Mouse (Mus musculus) neural tube, embryonic 11.5 days (tissue): Measurements from ENCODE around the gene 2610528A11Rik. TPM values are rescaled to one million over a fixed set of nuclear protein-coding genes. Genes with fewer than 3 reads are reported as not detected.

Experiments
- ATAC-seq: fragments of 200-750 bp; cut with Nextera tagmentation; 2 replicates; pipeline ENCODE4 v1.8.0; 2017; ENCODE audit warnings: moderate number of reproducible peaks, mild to moderate bottlenecking, moderate TSS enrichment, moderate library complexity; ENCODE audit not compliant: insufficient read depth, low FRiP score, low TSS enrichment
- DNase-seq: peaks from one replicate; pipeline ENCODE4 v3.0.0-alpha.2; 2015; ENCODE audit warnings: low spot score
- H3K27ac ChIP-seq: fragments of 300-500 bp; sonication (generic); 2 replicates; pipeline ENCODE4 v1.5.1; 2014; ENCODE audit warnings: low read depth, mild to moderate bottlenecking, low read length
- H3K27me3 ChIP-seq: fragments of 300-500 bp; sonication (generic); 2 replicates; pipeline ENCODE4 v1.6.1; 2014; ENCODE audit warnings: mild to moderate bottlenecking, low read length, mixed read lengths; ENCODE audit not compliant: control insufficient read depth, insufficient read depth
- H3K36me3 ChIP-seq: fragments of 300-500 bp; sonication (generic); 2 replicates; pipeline ENCODE4 v1.6.1; 2014; ENCODE audit warnings: mild to moderate bottlenecking, low read length, moderate library complexity, mixed read lengths; ENCODE audit not compliant: control insufficient read depth, insufficient read depth
- H3K4me1 ChIP-seq: fragments of 300-500 bp; sonication (generic); 2 replicates; pipeline ENCODE4 v1.6.1; 2014; ENCODE audit warnings: low read length, mixed read lengths; ENCODE audit not compliant: control insufficient read depth, insufficient read depth
- H3K4me2 ChIP-seq: fragments of 300-500 bp; sonication (generic); 2 replicates; pipeline ENCODE4 v1.6.1; 2014; ENCODE audit warnings: low read depth, mild to moderate bottlenecking, moderate library complexity
- H3K4me3 ChIP-seq: fragments of 300-500 bp; sonication (generic); 2 replicates; pipeline ENCODE4 v1.5.1; 2014; ENCODE audit warnings: low read depth, low read length
- H3K9ac ChIP-seq: fragments of 300-500 bp; sonication (generic); 2 replicates; pipeline ENCODE4 v1.6.1; 2014; ENCODE audit warnings: mild to moderate bottlenecking, low read length
- H3K9me3 ChIP-seq: fragments of 300-500 bp; sonication (generic); 2 replicates; pipeline ENCODE4 v1.6.1; 2016; ENCODE audit warnings: low read length; ENCODE audit not compliant: control insufficient read depth
- WGBS: fragments of 180-500 bp; shearing (Covaris S2); extraction: QIAGEN DNeasy Blood & Tissue Kit; methylation state at CpG from one replicate; pipeline ENCODE4 v1.1.7; 2014; 5-methylcytosine and 5-hydroxymethylcytosine counted together
- polyA plus RNA-seq: library from polyadenylated mRNA; unstranded; fragments of >200 nt; fragmentation: Nextera tagmentation; extraction: Ambion mirVana; gene quantifications from 2 replicates; pipeline ENCODE4 v1.2.1, GENCODE M21; 2014

The 2610528A11Rik gene
- polyA plus RNA-seq, 1 experiment from 2014 or later = not detected

DNA sequence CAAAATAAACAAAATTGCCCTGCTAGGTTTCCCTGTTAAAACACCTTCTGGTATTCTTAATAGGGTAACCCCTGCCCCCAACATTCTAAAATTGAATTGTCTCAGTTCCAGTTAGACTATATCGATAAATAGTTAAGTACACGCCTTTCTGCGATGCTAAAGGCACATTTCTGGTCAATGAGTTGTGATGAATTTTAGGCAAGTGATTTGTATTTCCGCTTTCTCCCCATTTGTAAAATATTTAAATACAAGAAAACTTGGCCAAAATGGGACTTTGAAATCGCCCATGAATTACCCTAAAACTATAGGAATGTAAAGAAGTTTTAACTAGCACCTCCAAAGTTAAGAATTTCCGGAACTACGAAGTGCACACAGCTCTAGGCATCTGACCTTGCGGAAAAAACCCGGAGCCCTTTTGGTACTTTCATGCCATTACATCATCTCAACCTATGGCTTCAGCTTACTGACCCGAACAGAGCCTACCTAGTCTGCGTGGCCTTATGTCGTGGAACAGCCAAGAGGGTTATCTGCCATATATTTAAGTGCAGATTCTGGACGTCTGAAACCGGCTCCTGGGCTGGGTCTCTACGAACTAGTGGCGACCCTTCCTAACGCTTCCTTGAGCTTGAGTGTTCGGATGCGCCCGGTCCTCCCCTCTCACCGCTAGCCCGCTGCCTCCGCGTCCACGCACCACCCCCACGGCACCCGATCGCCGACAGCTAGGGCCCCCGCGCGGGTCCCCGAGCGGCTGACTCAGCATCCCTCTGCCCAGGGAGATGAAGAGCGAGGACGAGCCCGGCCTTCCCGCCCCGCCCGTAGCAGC lies 20.7 kb upstream of the 2610528A11Rik start:
- H3K4me3 ChIP-seq = peak overlapping the region; percentile 62
- H3K27ac ChIP-seq = no peak overlapping the region; the same call in 1 of the 2 replicates
- peak overlapping the region; percentile 71 for H3K9ac ChIP-seq
- 2% methylated on average over 40 of the region's 40 CpGs for WGBS
- DNase-seq = no peak
- no peaks in the 10 kb centered on the region for H3K27me3 ChIP-seq
- no peaks in the 10 kb centered on the region; the same call in 1 of the 2 replicates for H3K36me3 ChIP-seq
- H3K4me2 ChIP-seq = peak overlapping the region; percentile 61
- ATAC-seq = no peak; the same call in 1 of the 2 replicates
- H3K9me3 ChIP-seq = no peaks in the 10 kb centered on the region
- no peaks in the 10 kb centered on the region for H3K4me1 ChIP-seq

DNA sequence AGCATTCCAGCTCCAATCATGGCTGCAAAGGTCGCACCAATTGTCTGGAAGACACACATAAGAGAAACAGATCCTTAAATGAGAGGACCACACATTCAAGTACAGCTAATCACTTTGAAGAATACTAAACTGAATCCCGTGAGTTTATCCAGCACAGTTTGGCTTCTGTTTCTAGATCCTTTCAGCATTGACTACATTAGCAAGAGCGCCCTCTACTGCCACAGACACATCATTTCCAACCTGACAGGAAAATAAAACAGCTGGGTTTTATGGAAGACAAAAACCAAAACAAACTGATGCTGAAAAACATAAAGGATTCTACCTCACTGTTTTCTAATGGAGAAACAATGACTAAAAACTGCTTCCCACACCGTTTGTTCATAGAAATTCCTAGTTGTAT lies 13.8 kb upstream of the 2610528A11Rik start:
- Histone ChIP-seq H3K4me2 (no peak overlapping the region), H3K27me3 (no peaks in the 10 kb centered on the region), H3K27ac (no peak overlapping the region), H3K4me3 (no peak overlapping the region), H3K36me3 (peaks cover 2% of the 10 kb centered on the region), H3K9ac (no peak overlapping the region), H3K4me1 (no peaks in the 10 kb centered on the region), H3K9me3 (no peaks in the 10 kb centered on the region)
- 55% methylated on average over 4 of the region's 4 CpGs for WGBS
- ATAC-seq = no peak
- DNase-seq = peak; percentile 32

DNA sequence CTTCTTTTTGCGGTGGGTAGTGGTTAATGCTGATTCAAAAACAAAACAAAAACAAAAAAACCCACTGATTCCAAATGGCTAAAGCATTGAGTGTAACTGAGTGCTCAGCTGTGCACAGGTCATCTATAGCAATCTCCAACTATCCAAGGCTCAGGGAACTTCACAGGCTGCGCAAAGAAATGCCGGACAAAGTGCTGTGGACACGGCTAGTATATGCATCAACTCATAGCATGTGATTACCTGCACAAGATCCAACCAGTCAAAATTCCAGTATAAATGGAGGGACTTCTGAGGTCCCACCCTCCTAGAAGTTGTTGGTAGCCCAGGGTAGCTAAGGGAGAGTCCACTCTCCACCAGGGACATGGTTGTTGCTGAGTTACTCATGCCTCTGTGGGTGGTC lies 5.4 kb upstream of the 2610528A11Rik start:
- DNase-seq = no peak
- H3K27ac ChIP-seq = no peak overlapping the region
- H3K27me3 ChIP-seq = no peaks in the 10 kb centered on the region
- H3K4me1 ChIP-seq = no peaks in the 10 kb centered on the region
- peaks cover 2% of the 10 kb centered on the region; the same call in 1 of the 2 replicates for H3K36me3 ChIP-seq
- 92% methylated on average over 4 of the region's 4 CpGs for WGBS
- H3K9me3 ChIP-seq = no peaks in the 10 kb centered on the region
- H3K9ac ChIP-seq = no peak overlapping the region
- no peak overlapping the region for H3K4me3 ChIP-seq
- ATAC-seq = no peak
- no peak overlapping the region for H3K4me2 ChIP-seq

DNA sequence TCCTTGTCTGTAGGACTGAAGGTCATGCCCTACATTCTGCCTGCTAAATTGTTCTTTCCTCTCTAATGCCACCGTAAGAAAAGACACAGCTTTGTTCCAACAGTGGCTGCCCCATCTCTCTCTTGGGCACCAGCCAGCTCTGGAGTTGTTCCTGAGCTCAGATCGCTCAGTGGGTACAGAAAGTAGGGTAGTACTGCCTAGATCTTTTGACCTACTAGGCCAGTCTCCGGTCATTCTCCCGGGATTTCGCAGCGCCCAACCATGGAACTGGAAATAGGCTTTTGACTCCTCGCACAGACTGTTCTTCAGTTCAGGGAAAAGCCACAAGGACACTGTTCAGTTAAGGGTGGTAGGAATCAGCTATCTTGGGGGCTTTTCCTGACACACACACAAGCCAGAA lies 891 bp downstream of the 2610528A11Rik start:
- Histone ChIP-seq H3K27me3 (no peaks in the 10 kb centered on the region), H3K9ac (no peak overlapping the region), H3K27ac (no peak overlapping the region), H3K4me3 (no peak overlapping the region), H3K9me3 (no peaks in the 10 kb centered on the region), H3K4me2 (no peak overlapping the region), H3K4me1 (no peaks in the 10 kb centered on the region), H3K36me3 (no peaks in the 10 kb centered on the region)
- ATAC-seq (no peak), DNase-seq (no peak)
- WGBS = 93% methylated on average over 7 of the region's 7 CpGs

DNA sequence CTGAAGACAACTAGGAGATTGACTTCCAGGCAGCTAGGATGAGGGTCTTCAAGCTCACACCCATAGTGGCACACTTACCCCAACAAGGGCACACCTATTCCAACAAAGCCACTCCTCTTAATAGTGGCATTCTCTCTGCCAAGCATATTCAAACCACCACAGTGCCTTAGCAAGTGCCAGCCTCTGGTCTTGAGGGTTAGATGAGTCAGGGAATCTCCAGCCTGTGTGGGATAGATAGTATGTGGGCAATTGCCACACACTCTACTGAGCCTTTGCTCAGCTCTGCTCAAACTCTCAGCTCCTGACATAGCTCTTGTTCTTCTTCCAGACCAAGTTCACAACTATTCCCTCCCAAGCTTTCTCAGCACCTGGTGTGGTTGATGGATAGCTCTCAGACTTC lies 2.5 kb downstream of the 2610528A11Rik start:
- no peaks in the 10 kb centered on the region for H3K36me3 ChIP-seq
- H3K27ac ChIP-seq = no peak overlapping the region
- no peaks in the 10 kb centered on the region for H3K4me1 ChIP-seq
- no peak overlapping the region for H3K4me2 ChIP-seq
- no peak overlapping the region for H3K9ac ChIP-seq
- H3K4me3 ChIP-seq = no peak overlapping the region
- no peaks in the 10 kb centered on the region for H3K27me3 ChIP-seq
- no peak for ATAC-seq
- H3K9me3 ChIP-seq = no peaks in the 10 kb centered on the region
- DNase-seq = no peak

DNA sequence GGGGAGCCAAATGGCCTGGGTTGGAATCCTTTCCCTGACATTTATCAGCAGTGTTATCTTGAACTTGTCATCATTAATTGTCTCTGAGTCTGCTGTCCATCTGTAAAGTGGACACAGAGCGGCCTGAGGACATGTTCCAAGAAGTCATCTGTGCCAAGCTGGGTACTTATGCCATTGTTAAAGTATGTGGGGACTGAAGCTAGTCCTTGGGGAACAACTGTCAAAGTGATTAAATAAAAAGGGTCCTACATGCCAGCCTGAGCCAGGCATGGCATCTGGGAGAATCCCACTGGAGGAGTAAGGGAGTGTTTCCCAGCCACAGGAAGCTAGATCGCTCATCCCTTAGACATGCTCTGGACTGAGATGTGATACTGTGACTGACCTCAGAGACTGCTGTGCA lies 3.4 kb downstream of the 2610528A11Rik start:
- no peak for DNase-seq
- no peaks in the 10 kb centered on the region for H3K9me3 ChIP-seq
- no peak overlapping the region for H3K4me3 ChIP-seq

DNA sequence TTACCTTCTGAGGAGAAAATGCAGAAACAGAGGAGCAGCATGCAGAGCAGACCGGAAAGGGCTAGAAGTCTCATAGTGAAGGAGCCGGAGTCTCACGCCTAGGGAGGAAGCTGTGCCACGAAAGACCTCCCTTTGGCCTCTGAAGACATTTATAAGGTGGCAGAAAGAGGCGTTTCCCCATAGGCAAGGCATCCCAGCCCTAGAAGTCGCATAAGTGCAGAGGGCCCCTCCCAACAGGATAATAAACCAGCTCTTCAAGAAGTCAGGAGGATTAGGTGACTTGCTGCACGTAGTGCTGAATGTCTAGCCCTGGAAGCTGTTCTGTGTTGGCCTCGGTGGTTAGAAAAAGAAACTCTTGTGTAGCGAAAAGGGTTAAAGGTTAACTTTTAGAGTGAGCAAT lies 3.8 kb downstream of the 2610528A11Rik start:
- Histone ChIP-seq H3K27ac (no peak overlapping the region), H3K4me3 (no peak overlapping the region), H3K9ac (no peak overlapping the region), H3K36me3 (no peaks in the 10 kb centered on the region), H3K4me2 (no peak overlapping the region), H3K9me3 (no peaks in the 10 kb centered on the region), H3K4me1 (no peaks in the 10 kb centered on the region), H3K27me3 (no peaks in the 10 kb centered on the region)
- DNase-seq (no peak), ATAC-seq (no peak)
- 27% methylated on average over 9 of the region's 9 CpGs for WGBS

More for the DNA sequence above, 3.4 kb downstream of the 2610528A11Rik start:
- Histone ChIP-seq H3K4me2 (no peak overlapping the region), H3K27me3 (no peaks in the 10 kb centered on the region), H3K4me1 (no peaks in the 10 kb centered on the region), H3K27ac (no peak overlapping the region), H3K9ac (no peak overlapping the region), H3K36me3 (no peaks in the 10 kb centered on the region)
- WGBS = 74% methylated on average over 2 of the region's 2 CpGs
- ATAC-seq = no peak

DNA sequence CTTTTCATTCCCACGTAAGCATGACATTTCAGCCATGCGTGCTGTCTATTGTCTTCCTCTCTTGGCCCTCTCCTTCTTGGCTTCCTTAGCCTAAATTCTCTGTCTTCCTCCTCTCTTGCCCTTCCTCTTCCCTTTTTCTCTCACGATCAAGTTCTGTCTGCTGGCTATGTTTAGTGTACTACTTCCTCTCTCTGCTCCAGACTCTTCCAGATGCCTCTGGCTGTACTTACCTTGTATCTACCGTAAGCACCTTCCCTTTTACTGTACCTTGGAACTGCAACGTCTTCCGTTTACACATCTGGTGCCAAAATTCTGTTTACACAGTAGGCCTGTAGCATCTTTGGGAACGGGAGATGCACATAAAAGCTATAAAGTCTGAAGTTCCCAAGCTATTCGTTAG lies 4.4 kb downstream of the 2610528A11Rik start:
- DNase-seq (no peak), ATAC-seq (no peak)
- no peaks in the 10 kb centered on the region for H3K27me3 ChIP-seq
- no peaks in the 10 kb centered on the region for H3K9me3 ChIP-seq
- H3K36me3 ChIP-seq = no peaks in the 10 kb centered on the region
- no peak overlapping the region for H3K4me2 ChIP-seq
- no peak overlapping the region for H3K9ac ChIP-seq
- WGBS = 74% methylated on average over 8 of the region's 8 CpGs
- H3K4me1 ChIP-seq = no peaks in the 10 kb centered on the region
- no peak overlapping the region for H3K4me3 ChIP-seq
- H3K27ac ChIP-seq = no peak overlapping the region

DNA sequence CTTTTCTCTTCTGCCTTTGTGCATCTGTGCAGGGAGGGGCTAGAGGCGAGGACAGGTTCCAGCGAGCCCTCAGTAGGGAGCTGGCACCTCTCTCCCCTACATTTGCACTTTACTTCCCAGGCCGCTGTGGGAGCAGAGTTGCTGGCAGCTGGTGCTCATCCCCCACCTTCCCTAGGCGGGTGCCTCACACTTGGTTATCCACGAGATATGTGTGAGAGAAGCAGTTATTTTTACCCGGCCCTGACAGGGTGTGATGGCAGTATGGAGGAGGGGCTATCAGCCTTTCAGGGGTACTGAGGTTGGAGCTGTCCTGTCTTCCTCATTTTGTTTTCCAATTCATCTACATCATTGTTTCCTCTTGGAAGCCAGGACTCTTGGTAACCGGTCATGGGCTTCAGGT lies 8.0 kb downstream of the 2610528A11Rik start:
- Histone ChIP-seq H3K27me3 (no peaks in the 10 kb centered on the region), H3K27ac (no peak overlapping the region), H3K36me3 (no peaks in the 10 kb centered on the region), H3K9me3 (no peaks in the 10 kb centered on the region), H3K4me1 (no peaks in the 10 kb centered on the region), H3K4me3 (no peak overlapping the region), H3K9ac (no peak overlapping the region), H3K4me2 (no peak overlapping the region)
- WGBS = 43% methylated on average over 7 of the region's 7 CpGs
- DNase-seq (no peak), ATAC-seq (no peak)
